Mouse (Mus musculus) neural tube, embryonic 11.5 days (tissue): Measurements from ENCODE around the gene Sergef. TPM values are rescaled to one million over a fixed set of nuclear protein-coding genes. Genes with fewer than 3 reads are reported as not detected.

Experiments used
- ATAC-seq: fragments of 200-750 bp; cut with Nextera tagmentation; 2 replicates; pipeline ENCODE4 v1.8.0; 2017; ENCODE audit warnings: moderate number of reproducible peaks, mild to moderate bottlenecking, moderate TSS enrichment, moderate library complexity; ENCODE audit not compliant: insufficient read depth, low FRiP score, low TSS enrichment
- DNase-seq: peaks from one replicate; pipeline ENCODE4 v3.0.0-alpha.2; 2015; ENCODE audit warnings: low spot score
- H3K27ac ChIP-seq: fragments of 300-500 bp; sonication (generic); 2 replicates; pipeline ENCODE4 v1.5.1; 2014; ENCODE audit warnings: low read depth, mild to moderate bottlenecking, low read length
- H3K27me3 ChIP-seq: fragments of 300-500 bp; sonication (generic); 2 replicates; pipeline ENCODE4 v1.6.1; 2014; ENCODE audit warnings: mild to moderate bottlenecking, low read length, mixed read lengths; ENCODE audit not compliant: control insufficient read depth, insufficient read depth
- H3K36me3 ChIP-seq: fragments of 300-500 bp; sonication (generic); 2 replicates; pipeline ENCODE4 v1.6.1; 2014; ENCODE audit warnings: mild to moderate bottlenecking, low read length, moderate library complexity, mixed read lengths; ENCODE audit not compliant: control insufficient read depth, insufficient read depth
- H3K4me1 ChIP-seq: fragments of 300-500 bp; sonication (generic); 2 replicates; pipeline ENCODE4 v1.6.1; 2014; ENCODE audit warnings: low read length, mixed read lengths; ENCODE audit not compliant: control insufficient read depth, insufficient read depth
- H3K4me2 ChIP-seq: fragments of 300-500 bp; sonication (generic); 2 replicates; pipeline ENCODE4 v1.6.1; 2014; ENCODE audit warnings: low read depth, mild to moderate bottlenecking, moderate library complexity
- H3K4me3 ChIP-seq: fragments of 300-500 bp; sonication (generic); 2 replicates; pipeline ENCODE4 v1.5.1; 2014; ENCODE audit warnings: low read depth, low read length
- H3K9ac ChIP-seq: fragments of 300-500 bp; sonication (generic); 2 replicates; pipeline ENCODE4 v1.6.1; 2014; ENCODE audit warnings: mild to moderate bottlenecking, low read length
- H3K9me3 ChIP-seq: fragments of 300-500 bp; sonication (generic); 2 replicates; pipeline ENCODE4 v1.6.1; 2016; ENCODE audit warnings: low read length; ENCODE audit not compliant: control insufficient read depth
- WGBS: fragments of 180-500 bp; shearing (Covaris S2); extraction: QIAGEN DNeasy Blood & Tissue Kit; methylation state at CpG from one replicate; pipeline ENCODE4 v1.1.7; 2014; 5-methylcytosine and 5-hydroxymethylcytosine counted together
- polyA plus RNA-seq: library from polyadenylated mRNA; unstranded; fragments of >200 nt; fragmentation: Nextera tagmentation; extraction: Ambion mirVana; gene quantifications from 2 replicates; pipeline ENCODE4 v1.2.1, GENCODE M21; 2014

Gene Sergef
- polyA plus RNA-seq, 1 experiment from 2014 or later, result 13.5 TPM

DNA sequence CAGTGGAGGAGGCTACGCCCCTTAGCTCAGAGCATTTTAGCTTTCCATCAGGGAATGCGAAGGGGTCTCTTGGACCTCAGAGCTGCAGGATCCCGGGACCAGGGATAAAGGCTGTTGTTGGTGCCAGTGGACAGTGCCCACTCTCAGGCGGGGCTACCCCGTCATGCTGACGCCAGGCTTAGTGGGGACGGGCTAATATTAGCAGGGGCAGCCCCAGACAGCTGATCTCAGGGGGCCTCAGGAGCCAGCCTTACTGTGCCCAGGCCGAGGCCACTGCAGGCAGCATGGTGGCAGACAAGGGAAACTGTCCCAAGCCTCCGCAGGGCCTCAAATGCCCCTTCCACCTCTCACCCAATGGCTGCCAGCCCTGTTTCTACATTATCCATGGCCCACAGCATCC is 231.0 kb downstream of the Sergef start:
- Histone ChIP-seq H3K36me3 (no peaks in the 10 kb centered on the region), H3K9ac (no peak overlapping the region), H3K27ac (no peak overlapping the region), H3K4me2 (no peak overlapping the region), H3K27me3 (no peaks in the 10 kb centered on the region), H3K4me1 (no peaks in the 10 kb centered on the region), H3K4me3 (no peak overlapping the region), H3K9me3 (no peaks in the 10 kb centered on the region)
- 89% methylated on average over 9 of the region's 9 CpGs for WGBS
- DNase-seq (no peak), ATAC-seq (no peak)

DNA sequence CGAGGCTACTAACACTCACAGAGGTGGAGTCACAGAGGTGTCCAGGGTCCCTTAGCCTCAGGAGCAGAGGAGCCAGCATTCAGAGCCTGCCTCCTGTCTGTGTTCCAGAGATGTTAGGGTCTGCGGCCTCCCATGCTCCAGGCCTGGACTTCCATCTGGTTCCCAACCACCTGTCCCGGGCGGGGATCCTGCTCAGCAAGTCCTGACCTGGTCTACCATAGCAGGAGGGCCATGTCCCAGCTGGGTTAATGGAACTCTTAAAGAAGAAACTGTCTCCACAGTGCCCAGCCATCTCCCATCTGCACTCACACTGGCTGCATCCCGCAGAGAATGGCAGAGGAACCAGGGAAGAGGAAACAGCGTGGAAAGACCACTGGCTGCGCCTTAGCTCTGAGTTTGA is 234.9 kb downstream of the Sergef start:
- H3K27me3 ChIP-seq, result peaks cover 4% of the 10 kb centered on the region; the same call in 1 of the 2 replicates
- WGBS, result 81% methylated on average over 7 of the region's 7 CpGs
- no peaks in the 10 kb centered on the region for H3K36me3 ChIP-seq
- H3K9ac ChIP-seq, result no peak overlapping the region
- H3K9me3 ChIP-seq, result no peaks in the 10 kb centered on the region
- DNase-seq, result no peak
- ATAC-seq, result no peak
- no peaks in the 10 kb centered on the region for H3K4me1 ChIP-seq
- no peak overlapping the region for H3K27ac ChIP-seq
- H3K4me2 ChIP-seq, result no peak overlapping the region
- no peak overlapping the region for H3K4me3 ChIP-seq

DNA sequence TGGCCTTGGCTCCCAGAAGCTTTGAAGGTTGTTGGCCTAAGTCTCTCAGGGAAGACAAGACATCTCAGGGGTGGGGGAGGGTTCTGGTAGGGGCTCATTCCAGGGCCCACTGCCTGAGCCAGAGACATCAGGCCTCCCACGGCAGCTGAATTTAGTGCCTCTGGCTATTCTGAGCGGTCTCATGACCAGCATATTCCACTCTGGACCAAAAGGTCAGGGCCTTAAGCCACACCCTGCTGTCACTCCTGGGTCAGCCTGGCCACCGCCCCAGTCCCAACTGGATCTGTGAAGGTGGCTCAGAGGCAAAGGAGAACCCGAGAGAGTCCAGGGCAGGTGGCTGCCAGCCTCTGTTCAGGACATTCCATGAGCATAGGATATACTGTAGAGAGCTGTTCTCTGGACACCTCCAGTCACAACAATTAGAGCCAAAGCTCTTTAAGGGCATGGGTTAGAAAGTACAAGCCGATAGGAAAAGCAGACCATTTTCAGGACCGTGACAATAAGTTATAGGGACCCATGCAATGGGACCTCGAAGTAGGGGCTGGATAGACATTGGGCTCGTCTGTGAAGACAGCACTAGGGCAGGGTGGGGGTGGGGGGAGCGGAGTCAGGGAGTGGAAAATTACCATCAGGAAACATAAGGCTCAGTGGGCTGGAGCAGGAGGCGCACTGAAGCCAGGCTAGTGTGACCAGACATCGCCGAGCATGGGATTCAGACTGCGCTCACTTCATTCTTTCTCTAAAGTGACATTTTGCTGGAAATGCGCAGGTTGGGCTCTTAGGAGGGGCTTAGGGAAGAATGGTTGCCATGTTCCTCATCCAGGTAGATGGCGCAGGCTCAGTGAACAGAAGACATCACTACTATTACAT is 235.8 kb downstream of the Sergef start:
- H3K4me2 ChIP-seq, result no peak overlapping the region
- no peak overlapping the region for H3K9ac ChIP-seq
- H3K27ac ChIP-seq, result no peak overlapping the region
- no peaks in the 10 kb centered on the region for H3K9me3 ChIP-seq
- H3K36me3 ChIP-seq, result no peaks in the 10 kb centered on the region
- peaks cover 13% of the 10 kb centered on the region for H3K27me3 ChIP-seq
- H3K4me3 ChIP-seq, result no peak overlapping the region
- WGBS, result 84% methylated on average over 15 of the region's 15 CpGs
- ATAC-seq (no peak), DNase-seq (no peak)
- no peaks in the 10 kb centered on the region for H3K4me1 ChIP-seq

DNA sequence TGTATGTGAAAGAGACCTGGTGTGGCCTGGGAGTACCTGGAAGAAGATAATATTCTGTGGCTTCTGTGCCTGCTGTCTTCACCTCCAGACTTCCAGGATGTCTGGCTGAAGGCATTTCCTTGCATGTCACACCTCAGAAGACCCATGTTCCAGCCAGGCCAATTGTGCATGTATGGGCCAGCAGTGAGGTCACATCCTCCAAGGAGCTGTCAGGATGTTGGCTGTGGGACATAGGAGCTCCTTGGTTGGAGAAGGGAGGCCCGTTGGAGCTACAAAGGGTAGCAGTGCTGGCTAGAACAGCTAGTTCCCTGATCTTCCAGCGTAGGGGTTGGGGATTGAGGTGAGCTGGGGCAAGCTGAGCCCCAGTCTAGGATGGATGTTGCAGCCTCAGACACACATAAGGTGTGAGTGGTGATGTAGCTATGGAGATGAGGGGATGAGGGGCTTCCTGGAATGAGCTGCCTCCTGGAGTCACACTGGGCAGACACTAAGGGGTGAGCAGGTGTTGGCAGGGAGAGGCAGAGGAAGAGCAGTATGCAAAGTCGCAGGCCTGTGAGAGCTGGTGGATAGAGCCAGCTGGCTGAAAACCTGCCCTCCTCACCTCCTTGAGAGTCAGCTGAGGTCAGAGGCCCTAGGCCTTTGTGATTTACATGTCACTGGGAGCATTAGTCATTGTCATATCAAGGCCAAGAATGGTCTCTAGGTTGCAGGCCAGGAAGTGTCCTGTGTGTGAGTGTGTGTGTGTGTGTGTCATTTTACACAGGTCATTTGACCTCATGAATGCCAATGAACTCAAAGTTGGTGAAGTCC is 238.0 kb downstream of the Sergef start:
- no peak overlapping the region for H3K9ac ChIP-seq
- peaks cover 36% of the 10 kb centered on the region for H3K27me3 ChIP-seq
- H3K4me3 ChIP-seq, result no peak overlapping the region
- 78% methylated on average over 3 of the region's 3 CpGs for WGBS
- DNase-seq (no peak), ATAC-seq (no peak)
- H3K27ac ChIP-seq, result no peak overlapping the region
- H3K4me1 ChIP-seq, result peaks cover 5% of the 10 kb centered on the region; the same call in 1 of the 2 replicates
- no peaks in the 10 kb centered on the region for H3K36me3 ChIP-seq
- H3K9me3 ChIP-seq, result no peaks in the 10 kb centered on the region
- H3K4me2 ChIP-seq, result no peak overlapping the region

DNA sequence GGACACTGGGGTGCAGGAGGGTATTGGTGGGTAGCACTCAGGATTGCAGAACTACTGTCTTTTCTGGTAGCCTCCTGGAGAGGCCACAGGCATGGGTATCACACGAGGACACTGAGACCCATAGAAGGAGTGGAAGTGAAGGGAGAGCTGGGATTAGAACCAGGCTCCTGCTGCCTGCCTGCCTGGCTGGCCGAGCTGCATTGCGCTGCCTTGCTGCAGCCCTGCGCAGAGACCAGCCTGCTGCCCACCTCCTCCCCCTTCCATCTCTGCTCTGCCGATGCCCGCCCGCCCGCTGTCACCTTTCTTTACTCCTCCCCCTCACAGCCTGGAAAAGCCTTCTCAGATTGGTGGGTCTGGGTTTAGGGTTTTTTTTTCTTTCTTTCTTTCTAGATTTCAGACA is 239.3 kb downstream of the Sergef start:
- H3K4me1 ChIP-seq, result peaks cover 5% of the 10 kb centered on the region; the same call in 1 of the 2 replicates
- ATAC-seq (no peak), DNase-seq (no peak)
- peaks cover 45% of the 10 kb centered on the region for H3K27me3 ChIP-seq
- no peak overlapping the region for H3K4me2 ChIP-seq
- no peaks in the 10 kb centered on the region for H3K9me3 ChIP-seq
- H3K27ac ChIP-seq, result no peak overlapping the region
- 50% methylated on average over 8 of the region's 8 CpGs for WGBS
- no peaks in the 10 kb centered on the region for H3K36me3 ChIP-seq
- no peak overlapping the region for H3K4me3 ChIP-seq
- no peak overlapping the region for H3K9ac ChIP-seq

DNA sequence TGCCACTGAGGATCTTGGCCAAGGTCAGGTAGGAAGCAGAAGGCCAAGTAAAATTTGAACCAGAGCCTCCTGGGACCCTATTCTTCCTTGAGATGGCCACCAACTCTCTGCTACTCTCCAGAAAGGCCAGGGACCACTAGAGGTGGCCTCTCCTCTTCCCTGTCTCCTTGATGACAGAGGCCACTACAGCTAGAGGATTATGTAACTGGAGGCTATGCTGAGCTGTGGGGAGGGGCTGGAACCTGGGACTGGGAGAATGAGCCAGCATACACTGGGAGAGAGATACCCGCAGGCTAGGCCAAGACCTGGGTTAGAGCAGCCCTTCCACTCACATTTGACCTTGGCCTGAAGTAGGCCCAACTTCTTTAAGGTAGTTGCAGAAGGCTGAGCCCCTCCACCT is 239.9 kb downstream of the Sergef start:
- no peak for ATAC-seq
- Histone ChIP-seq H3K4me2 (no peak overlapping the region), H3K4me1 (peaks cover 5% of the 10 kb centered on the region; the same call in 1 of the 2 replicates), H3K9me3 (no peaks in the 10 kb centered on the region), H3K27ac (no peak overlapping the region), H3K36me3 (no peaks in the 10 kb centered on the region), H3K4me3 (no peak overlapping the region), H3K9ac (no peak overlapping the region), H3K27me3 (peaks cover 51% of the 10 kb centered on the region)
- no peak for DNase-seq
- 83% methylated on average over 1 of the region's 1 CpGs for WGBS

DNA sequence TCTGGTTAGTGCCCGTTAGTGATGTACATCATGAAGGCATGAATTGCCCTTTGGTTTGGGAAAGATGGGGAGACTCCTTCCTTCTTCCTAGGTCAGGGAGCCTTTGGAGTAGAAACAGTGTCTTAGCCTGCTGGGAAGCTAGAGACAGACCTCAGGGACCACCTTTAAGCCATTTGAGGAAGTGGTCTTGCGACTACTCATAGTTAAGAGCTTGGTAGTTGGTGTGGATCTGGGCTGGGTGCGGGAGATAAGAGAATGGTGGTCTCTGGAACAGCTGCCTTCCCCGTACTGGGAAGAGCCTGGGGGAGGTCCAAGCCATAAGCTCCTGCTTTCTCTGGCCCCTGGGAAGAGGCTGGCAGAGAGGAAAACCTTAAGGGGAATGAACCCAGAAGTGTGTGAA is 241.0 kb downstream of the Sergef start:
- DNase-seq (no peak), ATAC-seq (no peak)
- Histone ChIP-seq H3K9me3 (no peaks in the 10 kb centered on the region), H3K4me2 (no peak overlapping the region), H3K36me3 (no peaks in the 10 kb centered on the region), H3K4me1 (peaks cover 5% of the 10 kb centered on the region; the same call in 1 of the 2 replicates), H3K27me3 (peaks cover 59% of the 10 kb centered on the region), H3K9ac (no peak overlapping the region), H3K27ac (no peak overlapping the region), H3K4me3 (no peak overlapping the region)
- 57% methylated on average over 4 of the region's 4 CpGs for WGBS

DNA sequence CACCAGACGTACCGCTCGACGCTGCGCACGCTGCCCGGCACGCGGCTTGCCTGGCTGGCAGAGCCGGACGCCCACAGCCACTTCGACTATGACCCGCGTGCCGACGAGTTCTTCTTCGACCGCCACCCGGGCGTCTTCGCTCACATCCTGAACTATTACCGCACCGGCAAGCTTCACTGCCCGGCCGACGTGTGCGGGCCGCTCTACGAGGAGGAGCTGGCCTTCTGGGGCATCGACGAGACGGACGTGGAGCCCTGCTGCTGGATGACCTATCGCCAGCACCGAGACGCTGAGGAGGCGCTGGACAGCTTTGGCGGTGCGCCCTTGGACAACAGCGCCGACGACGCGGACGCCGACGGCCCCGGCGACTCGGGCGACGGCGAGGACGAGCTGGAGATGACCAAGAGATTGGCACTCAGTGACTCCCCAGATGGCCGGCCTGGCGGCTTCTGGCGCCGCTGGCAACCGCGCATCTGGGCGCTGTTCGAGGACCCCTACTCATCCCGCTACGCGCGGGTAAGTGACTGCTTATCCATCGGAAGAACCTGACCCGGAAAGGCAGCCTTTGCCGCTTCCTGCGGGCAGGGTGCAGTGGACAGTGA is 241.8 kb downstream of the Sergef start:
- no peaks in the 10 kb centered on the region for H3K9me3 ChIP-seq
- 15% methylated on average over 70 of the region's 70 CpGs for WGBS
- peaks cover 5% of the 10 kb centered on the region; the same call in 1 of the 2 replicates for H3K4me1 ChIP-seq
- DNase-seq (no peak), ATAC-seq (no peak)
- H3K36me3 ChIP-seq, result no peaks in the 10 kb centered on the region
- peaks cover 59% of the 10 kb centered on the region for H3K27me3 ChIP-seq
- H3K4me3 ChIP-seq, result peak overlapping the region; percentile 51
- H3K27ac ChIP-seq, result no peak overlapping the region
- H3K4me2 ChIP-seq, result peak overlapping the region; percentile 75
- no peak overlapping the region; the same call in 1 of the 2 replicates for H3K9ac ChIP-seq
